Mouse (Mus musculus): ENCODE results near the gene Shkbp1. TPM values are rescaled to one million over a fixed set of nuclear protein-coding genes. Genes with fewer than 3 reads are reported as not detected.
A peak's percentile ranks its signal among the peaks of the same experiment; 100 is the strongest.

The Shkbp1 gene
- polyA plus RNA-seq, 1 experiment, result 41.6 TPM

GRCm38 (mm10) chr7:27395521-27396183 is 39.8 kb upstream of the Shkbp1 start:
- Histone ChIP-seq H3K27ac (ENCODE audit: insufficient read depth, low read length) (peak overlapping the region; percentile 72), H3K4me3 (replicated peaks; ENCODE audit: insufficient read depth, low read depth, low read length) (peak overlapping the region; percentile 99), H3K27me3 (ENCODE audit: control insufficient read depth, insufficient read depth, low read length) (no peaks in the 10 kb centered on the region), H3K4me1 (ENCODE audit: control insufficient read depth, insufficient read depth, low read length) (peaks cover 6% of the 10 kb centered on the region; the same call in 1 of the 2 replicates)
- no peak for TF ChIP-seq CTCF (IDR thresholded peaks at IDR 0.05; ENCODE audit: borderline replicate concordance, insufficient read depth, low read depth, low read length)
- TF ChIP-seq POLR2A (IDR thresholded peaks at IDR 0.05; ENCODE audit: borderline replicate concordance, insufficient read depth, low read length), result peak; percentile 50; the same call in 1 of the 2 replicates
- WGBS, result under 1% methylated on average over 22 of the region's 22 CpGs
- peak; percentile 65 to 72 for DNase-seq

DNA sequence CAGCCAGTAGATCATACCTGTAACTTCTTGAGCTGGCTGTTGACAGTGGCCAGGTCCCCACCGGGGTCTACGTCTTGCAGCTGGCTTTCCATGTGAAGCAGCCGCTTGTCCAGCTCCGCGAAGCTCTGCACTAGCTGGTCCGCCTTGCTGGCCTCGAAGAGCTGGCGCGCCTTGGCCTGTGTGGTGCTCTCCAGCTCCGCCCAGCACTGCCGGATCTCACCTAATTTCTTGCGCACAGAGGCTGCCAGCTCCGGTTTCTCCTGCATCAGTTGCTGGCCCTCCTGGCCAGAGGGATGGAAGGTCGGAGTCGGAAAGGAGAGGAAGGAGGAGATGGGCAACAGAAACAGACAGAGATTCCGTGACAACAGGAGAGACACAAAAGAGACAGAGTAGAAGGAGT is 35.6 kb upstream of the Shkbp1 start:
- Histone ChIP-seq H3K27ac (ENCODE audit: insufficient read depth, low read length) (peak overlapping the region; percentile 55), H3K4me3 (replicated peaks; ENCODE audit: insufficient read depth, low read depth, low read length) (no peak overlapping the region), H3K4me1 (ENCODE audit: control insufficient read depth, insufficient read depth, low read length) (peaks cover 10% of the 10 kb centered on the region; the same call in 1 of the 2 replicates), H3K27me3 (ENCODE audit: control insufficient read depth, insufficient read depth, low read length) (no peaks in the 10 kb centered on the region)
- TF ChIP-seq CTCF (IDR thresholded peaks at IDR 0.05; ENCODE audit: borderline replicate concordance, insufficient read depth, low read depth, low read length), result no peak
- no peak for TF ChIP-seq POLR2A (IDR thresholded peaks at IDR 0.05; ENCODE audit: borderline replicate concordance, insufficient read depth, low read length)
- DNase-seq, result peak; percentile 64 to 68
- WGBS, result 11% methylated on average over 16 of the region's 16 CpGs

GRCm38 (mm10) chr7:27389213-27389612 is 33.4 kb upstream of the Shkbp1 start:
- Histone ChIP-seq H3K27ac (ENCODE audit: insufficient read depth, low read length) (no peak overlapping the region), H3K27me3 (ENCODE audit: control insufficient read depth, insufficient read depth, low read length) (no peaks in the 10 kb centered on the region), H3K4me1 (ENCODE audit: control insufficient read depth, insufficient read depth, low read length) (peaks cover 20% of the 10 kb centered on the region), H3K4me3 (replicated peaks; ENCODE audit: insufficient read depth, low read depth, low read length) (no peak overlapping the region)
- TF ChIP-seq CTCF (IDR thresholded peaks at IDR 0.05; ENCODE audit: borderline replicate concordance, insufficient read depth, low read depth, low read length), result no peak
- 36% methylated on average over 6 of the region's 6 CpGs for WGBS
- DNase-seq, result no peak

- Histone ChIP-seq H3K27ac (ENCODE audit: insufficient read depth, low read length) (peak overlapping the region; percentile 69), H3K4me1 (ENCODE audit: control insufficient read depth, insufficient read depth, low read length) (peaks cover 25% of the 10 kb centered on the region), H3K4me3 (replicated peaks; ENCODE audit: insufficient read depth, low read depth, low read length) (no peak overlapping the region), H3K27me3 (ENCODE audit: control insufficient read depth, insufficient read depth, low read length) (no peaks in the 10 kb centered on the region)
- WGBS, result 26% methylated on average over 4 of the region's 4 CpGs
- TF ChIP-seq POLR2A (IDR thresholded peaks at IDR 0.05; ENCODE audit: borderline replicate concordance, insufficient read depth, low read length) (no peak), CTCF (IDR thresholded peaks at IDR 0.05; ENCODE audit: borderline replicate concordance, insufficient read depth, low read depth, low read length) (peak; percentile 49; the same call in 1 of the 2 replicates)
- peak in 1 of 2 experiments; percentile 58 for DNase-seq
Observed at GRCm38 (mm10) chr7:27384731-27385130, 28.9 kb upstream of the Shkbp1 start.

- Histone ChIP-seq H3K4me1 (ENCODE audit: control insufficient read depth, insufficient read depth, low read length) (peaks cover 25% of the 10 kb centered on the region), H3K4me3 (replicated peaks; ENCODE audit: insufficient read depth, low read depth, low read length) (no peak overlapping the region), H3K27me3 (ENCODE audit: control insufficient read depth, insufficient read depth, low read length) (no peaks in the 10 kb centered on the region), H3K27ac (ENCODE audit: insufficient read depth, low read length) (peak overlapping the region; percentile 69)
- 10% methylated on average over 5 of the region's 5 CpGs for WGBS
- TF ChIP-seq CTCF (IDR thresholded peaks at IDR 0.05; ENCODE audit: borderline replicate concordance, insufficient read depth, low read depth, low read length) (no peak), POLR2A (IDR thresholded peaks at IDR 0.05; ENCODE audit: borderline replicate concordance, insufficient read depth, low read length) (no peak)
- DNase-seq, result peak; percentile 76 to 82
Observed at GRCm38 (mm10) chr7:27384134-27384533, 28.3 kb upstream of the Shkbp1 start.

GRCm38 (mm10) chr7:27383233-27383632 is 27.4 kb upstream of the Shkbp1 start:
- TF ChIP-seq POLR2A (IDR thresholded peaks at IDR 0.05; ENCODE audit: borderline replicate concordance, insufficient read depth, low read length), result no peak
- no peak for TF ChIP-seq CTCF (IDR thresholded peaks at IDR 0.05; ENCODE audit: borderline replicate concordance, insufficient read depth, low read depth, low read length)
- Histone ChIP-seq H3K4me3 (replicated peaks; ENCODE audit: insufficient read depth, low read depth, low read length) (no peak overlapping the region), H3K27ac (ENCODE audit: insufficient read depth, low read length) (0 out of 2 replicates have a peak overlapping the region, but pooled peaks have one; percentile 69), H3K27me3 (ENCODE audit: control insufficient read depth, insufficient read depth, low read length) (no peaks in the 10 kb centered on the region), H3K4me1 (ENCODE audit: control insufficient read depth, insufficient read depth, low read length) (peaks cover 25% of the 10 kb centered on the region)
- DNase-seq, result no peak
- WGBS, result 90% methylated on average over 1 of the region's 1 CpGs

GRCm38 (mm10) chr7:27381560-27381959 is 25.7 kb upstream of the Shkbp1 start:
- no peak overlapping the region for H3K4me3 ChIP-seq (replicated peaks; ENCODE audit: insufficient read depth, low read depth, low read length)
- WGBS, result 12% methylated on average over 4 of the region's 4 CpGs

GRCm38 (mm10) chr7:27381009-27381408 is 25.2 kb upstream of the Shkbp1 start:
- WGBS, result 63% methylated on average over 1 of the region's 1 CpGs
- TF ChIP-seq POLR2A (IDR thresholded peaks at IDR 0.05; ENCODE audit: borderline replicate concordance, insufficient read depth, low read length) (no peak), CTCF (IDR thresholded peaks at IDR 0.05; ENCODE audit: borderline replicate concordance, insufficient read depth, low read depth, low read length) (no peak)
- Histone ChIP-seq H3K27ac (ENCODE audit: insufficient read depth, low read length) (no peak overlapping the region), H3K4me3 (replicated peaks; ENCODE audit: insufficient read depth, low read depth, low read length) (no peak overlapping the region), H3K4me1 (ENCODE audit: control insufficient read depth, insufficient read depth, low read length) (peaks cover 19% of the 10 kb centered on the region), H3K27me3 (ENCODE audit: control insufficient read depth, insufficient read depth, low read length) (no peaks in the 10 kb centered on the region)
- no peak for DNase-seq

More at GRCm38 (mm10) chr7:27381560-27381959, 25.7 kb upstream of the Shkbp1 start:
- peaks cover 19% of the 10 kb centered on the region for H3K4me1 ChIP-seq (ENCODE audit: control insufficient read depth, insufficient read depth, low read length)
- TF ChIP-seq POLR2A (IDR thresholded peaks at IDR 0.05; ENCODE audit: borderline replicate concordance, insufficient read depth, low read length) (no peak), CTCF (IDR thresholded peaks at IDR 0.05; ENCODE audit: borderline replicate concordance, insufficient read depth, low read depth, low read length) (no peak)
- no peak overlapping the region for H3K27ac ChIP-seq (ENCODE audit: insufficient read depth, low read length)
- H3K27me3 ChIP-seq (ENCODE audit: control insufficient read depth, insufficient read depth, low read length), result no peaks in the 10 kb centered on the region
- DNase-seq, result no peak

Data from cerebellum, adult 2 months (tissue).